Mouse (Mus musculus): ENCODE measurements around the gene Fbxo3.

DNA sequence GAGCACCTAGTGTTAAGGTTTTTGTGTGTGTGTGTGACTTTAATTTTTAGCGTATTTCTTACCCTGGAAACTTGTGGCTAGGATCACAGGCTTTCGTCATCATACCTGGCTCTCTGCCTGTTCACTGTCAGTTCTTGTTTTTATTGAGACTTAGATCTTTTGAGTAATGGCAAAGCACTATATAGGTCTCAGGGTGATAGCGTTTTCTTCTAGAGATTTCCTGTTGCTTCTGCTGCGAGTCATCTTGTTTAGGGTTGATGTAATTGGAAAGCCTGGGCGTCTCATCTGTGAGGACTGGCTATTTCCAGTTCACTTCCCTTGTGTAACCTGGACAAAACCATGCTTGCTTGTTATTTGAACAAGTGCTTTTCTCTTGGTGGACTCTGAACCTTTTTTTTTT, 14.1 kb downstream of the Fbxo3 start:
- no peak for TF ChIP-seq CTCF (IDR thresholded peaks at IDR 0.05; ENCODE audit: control insufficient read depth, insufficient read depth, insufficient read length)
- no peak for TF ChIP-seq MAX (IDR thresholded peaks at IDR 0.05)
- TF ChIP-seq CEBPB (IDR thresholded peaks at IDR 0.05; ENCODE audit: low read depth): no peak
- no peak for TF ChIP-seq USF1 (IDR thresholded peaks at IDR 0.05; ENCODE audit: low read depth)
- no peak for TF ChIP-seq MYOG (IDR thresholded peaks at IDR 0.05; ENCODE audit: control insufficient read depth, extremely low read depth, insufficient read length)
- TF ChIP-seq MYOD1 (IDR thresholded peaks at IDR 0.05; ENCODE audit: control insufficient read depth, insufficient read length, low read depth): no peak

Data from C2C12 (cell line).